Mouse (Mus musculus) intestine, embryonic 14.5 days (tissue): ENCODE measurements around the gene Zbtb20. TPM values are rescaled to one million over a fixed set of nuclear protein-coding genes. Genes with fewer than 3 reads are reported as not detected.
A peak's percentile ranks its signal among the peaks of the same experiment; 100 is the strongest.

Source experiments
- ATAC-seq: fragments of 200-750 bp; cut with Nextera tagmentation; replicated peaks from 2 replicates; pipeline ENCODE4 v1.8.0; 2017; ENCODE audit warnings: low read depth, moderate number of reproducible peaks, moderate TSS enrichment, moderate library complexity; ENCODE audit not compliant: low FRiP score, low TSS enrichment
- DNase-seq: peaks from one replicate; pipeline ENCODE4 v3.0.0-alpha.2; 2018; ENCODE audit warnings: low spot score
- H3K27ac ChIP-seq: fragments of 300-500 bp; sonication (generic); 2 replicates; pipeline ENCODE4 v1.5.1; 2014; ENCODE audit warnings: low read depth, mild to moderate bottlenecking, control low read depth
- H3K27me3 ChIP-seq: fragments of 300-500 bp; sonication (generic); replicated peaks from 2 replicates; pipeline ENCODE4 v1.6.1; 2014; ENCODE audit warnings: low read length, control low read depth; ENCODE audit not compliant: control insufficient read depth, insufficient read depth
- H3K36me3 ChIP-seq: fragments of 300-500 bp; sonication (generic); 2 replicates; pipeline ENCODE4 v1.6.1; 2014; ENCODE audit warnings: low read length, control low read depth; ENCODE audit not compliant: control insufficient read depth, insufficient read depth
- H3K4me1 ChIP-seq: fragments of 300-500 bp; sonication (generic); replicated peaks from 2 replicates; pipeline ENCODE4 v1.6.1; 2014; ENCODE audit warnings: low read length, control low read depth, mixed read lengths; ENCODE audit not compliant: control insufficient read depth, insufficient read depth
- H3K4me2 ChIP-seq: fragments of 300-500 bp; sonication (generic); 2 replicates; pipeline ENCODE4 v1.6.1; 2014; ENCODE audit warnings: low read length
- H3K4me3 ChIP-seq: fragments of 300-500 bp; sonication (generic); 2 replicates; pipeline ENCODE4 v1.5.1; 2014; ENCODE audit warnings: low read depth, low read length, control low read depth, mixed read lengths
- H3K9ac ChIP-seq: fragments of 300-500 bp; sonication (generic); 2 replicates; pipeline ENCODE4 v1.6.1; 2014; ENCODE audit warnings: mild to moderate bottlenecking, low read length
- H3K9me3 ChIP-seq: fragments of 300-500 bp; sonication (generic); 2 replicates; pipeline ENCODE4 v1.6.1; 2016; ENCODE audit warnings: low read length, control low read depth; ENCODE audit not compliant: control insufficient read depth
- WGBS: fragments of 180-500 bp; shearing (Covaris S2); extraction: QIAGEN DNeasy Blood & Tissue Kit; methylation state at CpG from one replicate; pipeline ENCODE4 v1.1.7; 2014; 5-methylcytosine and 5-hydroxymethylcytosine counted together
- polyA plus RNA-seq: library from polyadenylated mRNA; unstranded; fragments of >200 nt; fragmentation: Nextera tagmentation; extraction: Ambion mirVana; gene quantifications from 2 replicates; pipeline ENCODE4 v1.2.1, GENCODE M21; 2014

Gene Zbtb20
- polyA plus RNA-seq, 1 experiment from 2014 or later, result 27.3 TPM

- WGBS, result 39% methylated on average over 19 of the region's 19 CpGs
- Histone ChIP-seq H3K27me3 (no peaks in the 10 kb centered on the region), H3K27ac (peak overlapping the region; percentile 57), H3K4me3 (no peak overlapping the region), H3K4me1 (peaks cover 27% of the 10 kb centered on the region), H3K4me2 (peak overlapping the region; percentile 18), H3K9me3 (no peaks in the 10 kb centered on the region), H3K9ac (0 out of 2 replicates have a peak overlapping the region, but pooled peaks have one; percentile 7), H3K36me3 (no peaks in the 10 kb centered on the region)
- no peak for ATAC-seq
- no peak for DNase-seq
Measured at GRCm38 (mm10) chr16:43547323-43548180, 671.9 kb downstream of the Zbtb20 start.

GRCm38 (mm10) chr16:43548774-43549173, 673.1 kb downstream of the Zbtb20 start:
- 0 out of 2 replicates have a peak overlapping the region, but pooled peaks have one; percentile 57 for H3K27ac ChIP-seq

GRCm38 (mm10) chr16:43549425-43550089, 673.9 kb downstream of the Zbtb20 start:
- Histone ChIP-seq H3K4me2 (no peak overlapping the region), H3K9ac (no peak overlapping the region), H3K4me1 (peaks cover 27% of the 10 kb centered on the region), H3K36me3 (no peaks in the 10 kb centered on the region), H3K4me3 (no peak overlapping the region), H3K27me3 (no peaks in the 10 kb centered on the region), H3K27ac (no peak overlapping the region), H3K9me3 (no peaks in the 10 kb centered on the region)
- DNase-seq, result no peak
- 32% methylated on average over 9 of the region's 9 CpGs for WGBS
- ATAC-seq, result 0 out of 2 replicates have a peak, but pooled peaks have one; percentile 60

More at GRCm38 (mm10) chr16:43548774-43549173, 673.1 kb downstream of the Zbtb20 start:
- DNase-seq (no peak), ATAC-seq (no peak)
- 66% methylated on average over 5 of the region's 5 CpGs for WGBS
- Histone ChIP-seq H3K9me3 (no peaks in the 10 kb centered on the region), H3K36me3 (no peaks in the 10 kb centered on the region), H3K9ac (no peak overlapping the region), H3K4me1 (peaks cover 27% of the 10 kb centered on the region), H3K4me2 (no peak overlapping the region), H3K27me3 (no peaks in the 10 kb centered on the region), H3K4me3 (no peak overlapping the region)

- no peaks in the 10 kb centered on the region for H3K9me3 ChIP-seq
- no peak overlapping the region for H3K4me3 ChIP-seq
- 84% methylated on average over 1 of the region's 1 CpGs for WGBS
- peaks cover 23% of the 10 kb centered on the region for H3K4me1 ChIP-seq
- H3K9ac ChIP-seq, result no peak overlapping the region
- DNase-seq (no peak), ATAC-seq (no peak)
- H3K27ac ChIP-seq, result no peak overlapping the region
- H3K27me3 ChIP-seq, result no peaks in the 10 kb centered on the region
- H3K4me2 ChIP-seq, result no peak overlapping the region
- no peaks in the 10 kb centered on the region for H3K36me3 ChIP-seq
Measured at GRCm38 (mm10) chr16:43552443-43552842, 676.8 kb downstream of the Zbtb20 start.

- WGBS, result 20% methylated on average over 5 of the region's 5 CpGs
- Histone ChIP-seq H3K9me3 (no peaks in the 10 kb centered on the region), H3K36me3 (no peaks in the 10 kb centered on the region), H3K4me3 (no peak overlapping the region), H3K9ac (no peak overlapping the region), H3K4me2 (no peak overlapping the region), H3K27ac (no peak overlapping the region), H3K27me3 (no peaks in the 10 kb centered on the region), H3K4me1 (peaks cover 6% of the 10 kb centered on the region; the same call in 1 of the 2 replicates)
- ATAC-seq, result 0 out of 2 replicates have a peak, but pooled peaks have one; percentile 50
- no peak for DNase-seq
Measured at GRCm38 (mm10) chr16:43557385-43557784, 681.7 kb downstream of the Zbtb20 start.

- 98% methylated on average over 2 of the region's 2 CpGs for WGBS
- no peak overlapping the region for H3K9ac ChIP-seq
- no peak for ATAC-seq
- no peaks in the 10 kb centered on the region for H3K9me3 ChIP-seq
- peaks cover 6% of the 10 kb centered on the region; the same call in 1 of the 2 replicates for H3K4me1 ChIP-seq
- no peaks in the 10 kb centered on the region for H3K27me3 ChIP-seq
- no peak for DNase-seq
- H3K36me3 ChIP-seq, result no peaks in the 10 kb centered on the region
- no peak overlapping the region for H3K27ac ChIP-seq
- H3K4me2 ChIP-seq, result no peak overlapping the region
- H3K4me3 ChIP-seq, result no peak overlapping the region
Measured at GRCm38 (mm10) chr16:43561330-43561729, 685.6 kb downstream of the Zbtb20 start.

GRCm38 (mm10) chr16:43561956-43562355, 686.3 kb downstream of the Zbtb20 start:
- Histone ChIP-seq H3K27me3 (no peaks in the 10 kb centered on the region), H3K4me2 (no peak overlapping the region), H3K9ac (no peak overlapping the region), H3K36me3 (no peaks in the 10 kb centered on the region), H3K27ac (no peak overlapping the region), H3K4me1 (peaks cover 6% of the 10 kb centered on the region; the same call in 1 of the 2 replicates), H3K9me3 (no peaks in the 10 kb centered on the region), H3K4me3 (no peak overlapping the region)
- DNase-seq (no peak), ATAC-seq (no peak)
- 83% methylated on average over 4 of the region's 4 CpGs for WGBS

- no peaks in the 10 kb centered on the region for H3K36me3 ChIP-seq
- no peak overlapping the region for H3K9ac ChIP-seq
- WGBS, result 78% methylated on average over 4 of the region's 4 CpGs
- H3K27me3 ChIP-seq, result no peaks in the 10 kb centered on the region
- no peak overlapping the region for H3K27ac ChIP-seq
- ATAC-seq (no peak), DNase-seq (no peak)
- no peak overlapping the region for H3K4me2 ChIP-seq
- H3K4me3 ChIP-seq, result no peak overlapping the region
- no peaks in the 10 kb centered on the region for H3K4me1 ChIP-seq
- no peaks in the 10 kb centered on the region for H3K9me3 ChIP-seq
Measured at GRCm38 (mm10) chr16:43565872-43566271, 690.2 kb downstream of the Zbtb20 start.
